In genomic region chr8:78063529-78063928, GRCm38 (mm10) we compare ENCODE assay signal across 8 mouse cellular contexts.
DNase-seq lines count a peak whose midpoint lies in the region; ATAC-seq and TF ChIP-seq lines count a peak whose summit lies in the region.

No protein-coding gene starts in this region.

- H3K9me3 ChIP-seq in limb, embryonic 13.5 days = no peaks in the 10 kb centered on the region
- no peaks in the 10 kb centered on the region for H3K9me3 ChIP-seq in midbrain, embryonic 15.5 days

- H3K4me3 ChIP-seq in gastrocnemius, adult 2 months = peak overlapping the region; percentile 59
- no peak overlapping the region for H3K4me3 ChIP-seq in kidney, adult 2 months (ENCODE audit: insufficient read depth, low read depth, low read length)
- peak overlapping the region; percentile 32 for H3K4me3 ChIP-seq in limb, embryonic 13.5 days
- H3K4me3 ChIP-seq in midbrain, embryonic 15.5 days = peak overlapping the region; percentile 29

- peak; percentile 71; the same call in 1 of the 2 replicates for ATAC-seq in limb, embryonic 13.5 days (ENCODE audit: low FRiP score, low read depth)
- peak; percentile 87 for ATAC-seq in midbrain, embryonic 15.5 days (replicated peaks)

- intact Hi-C loops in gastrocnemius, adult 2 months (cut with DNase I) = loop anchor here (2.0 kb wide), 1 partner anchor 63 kb away; no protein-coding TSS in a partner anchor
- intact Hi-C loops in gastrocnemius, postnatal 36 days (cut with DNase I) = loop anchor here (5.0 kb wide), 3 partner anchors 584 to 839 kb away; no protein-coding TSS in a partner anchor

- WGBS in kidney, adult 2 months = 9% methylated on average over 13 of the region's 13 CpGs
- 9% methylated on average over 13 of the region's 13 CpGs for WGBS in limb, embryonic 13.5 days
- WGBS in midbrain, embryonic 15.5 days = 2% methylated on average over 13 of the region's 13 CpGs

- no peak for TF ChIP-seq POLR2A in kidney, adult 2 months (IDR thresholded peaks at IDR 0.05; ENCODE audit: low read depth, low read length)

- 0 out of 2 replicates have a peak, but pooled peaks cover 2% of the 10 kb centered on the region for H3K27me3 ChIP-seq in kidney, adult 2 months (replicated peaks; ENCODE audit: control insufficient read depth, insufficient read depth, low read length)
- peaks cover 13% of the 10 kb centered on the region; the same call in 1 of the 2 replicates for H3K27me3 ChIP-seq in limb, embryonic 13.5 days
- H3K27me3 ChIP-seq in midbrain, embryonic 15.5 days (replicated peaks) = 0 out of 2 replicates have a peak, but pooled peaks cover 3% of the 10 kb centered on the region

- H3K36me3 ChIP-seq in kidney, adult 2 months (ENCODE audit: control insufficient read depth, insufficient read depth, low read length) = no peaks in the 10 kb centered on the region
- no peaks in the 10 kb centered on the region for H3K36me3 ChIP-seq in limb, embryonic 13.5 days
- no peaks in the 10 kb centered on the region for H3K36me3 ChIP-seq in midbrain, embryonic 15.5 days (replicated peaks)

- TF ChIP-seq CTCF in gastrocnemius, adult 2 months (IDR thresholded peaks at IDR 0.05) = peak; percentile 61
- peak; percentile 34; the same call in 1 of the 2 replicates for TF ChIP-seq CTCF in kidney, adult 2 months (conservative IDR thresholded peaks at IDR 0.05; ENCODE audit: insufficient read depth, insufficient read length, low read depth, low read length)

- H3K4me2 ChIP-seq in limb, embryonic 13.5 days (replicated peaks) = peak overlapping the region; percentile 64
- peak overlapping the region; percentile 54 for H3K4me2 ChIP-seq in midbrain, embryonic 15.5 days

- peak; percentile 30 for DNase-seq in gastrocnemius, adult 2 months
- DNase-seq in gastrocnemius, postnatal 36 days = no peak
- DNase-seq in cerebellum, postnatal 14 days = peak; percentile 73 to 75
- peak; percentile 35 to 53 for DNase-seq in frontal cortex, postnatal 14 days (ENCODE audit: low spot score in 2 of 2)
- peak; percentile 12 for DNase-seq in kidney, adult 2 months
- peak; percentile 22 for DNase-seq in testis, postnatal 14 days (ENCODE audit: low spot score)

- H3K9ac ChIP-seq in limb, embryonic 13.5 days = 0 out of 2 replicates have a peak overlapping the region, but pooled peaks have one; percentile 36
- 0 out of 2 replicates have a peak overlapping the region, but pooled peaks have one; percentile 1 for H3K9ac ChIP-seq in midbrain, embryonic 15.5 days

- no peaks in the 10 kb centered on the region for H3K4me1 ChIP-seq in kidney, adult 2 months (ENCODE audit: control insufficient read depth, insufficient read depth, low read length)
- peaks cover 36% of the 10 kb centered on the region for H3K4me1 ChIP-seq in limb, embryonic 13.5 days
- peaks cover 8% of the 10 kb centered on the region for H3K4me1 ChIP-seq in midbrain, embryonic 15.5 days

- no peak overlapping the region for H3K27ac ChIP-seq in gastrocnemius, adult 2 months
- no peak overlapping the region for H3K27ac ChIP-seq in kidney, adult 2 months (ENCODE audit: insufficient read depth, low read depth, low read length)
- no peak overlapping the region for H3K27ac ChIP-seq in limb, embryonic 13.5 days
- H3K27ac ChIP-seq in midbrain, embryonic 15.5 days = no peak overlapping the region

Comparison
In these comparisons a context has a peak if more than half of its experiments do, and no peak if none do; other contexts are left out.
1. DNase-seq: peak in gastrocnemius, adult 2 months (single experiment), cerebellum, postnatal 14 days (2 of 2), frontal cortex, postnatal 14 days (2 of 2), kidney, adult 2 months (single experiment) and testis, postnatal 14 days (single experiment); none in gastrocnemius, postnatal 36 days (0 of 2).